Mouse (Mus musculus): ENCODE measurements around the gene Prkci. TPM values are rescaled to one million over a fixed set of nuclear protein-coding genes. Genes with fewer than 3 reads are reported as not detected.

Prkci gene
- total RNA-seq (2023), result 14.1 TPM

GRCm38 (mm10) chr3:30995283-30995898, at the start of gene Prkci:
TSS of gene Prkci (plus strand) at chr3:30995747.

GRCm38 (mm10) chr3:30969104-30969581, 26.4 kb upstream of the Prkci start, which contains the start of gene Phc3:
TSS of gene Phc3 (minus strand) at chr3:30969415.

GRCm38 (mm10) chr3:31094531-31095178, 99.1 kb downstream of the Prkci start, which contains the start of gene Skil:
TSS of gene Skil (plus strand) at chr3:31095058.

Other genes with a start within 250 kb of the Prkci start
- not detected for gene Samd7, start 249.5 kb upstream of the Prkci start, total RNA-seq (2023)
- 80.9 TPM for gene Sec62, start 202.9 kb upstream of the Prkci start, total RNA-seq (2023)
- gene Gpr160, start 139.8 kb upstream of the Prkci start, total RNA-seq (2023), result 0.65 TPM
- 83.2 TPM for gene Phc3, start 26.3 kb upstream of the Prkci start, total RNA-seq (2023)
- gene Skil, start 99.3 kb downstream of the Prkci start, total RNA-seq (2023), result 147 TPM
- gene Cldn11, start 154.2 kb downstream of the Prkci start, total RNA-seq (2023), result not detected

Data from CD4-positive naive resting alpha-beta T cell, adult 57 days (primary cell).